Mouse (Mus musculus) midbrain, embryonic 12.5 days (tissue): ENCODE measurements around the gene Uaca. TPM values are rescaled to one million over a fixed set of nuclear protein-coding genes. Genes with fewer than 3 reads are reported as not detected.
A peak's percentile ranks its signal among the peaks of the same experiment; 100 is the strongest.

ENCODE experiments used
- ATAC-seq: fragments of 200-750 bp; cut with Nextera tagmentation; 2 replicates; pipeline ENCODE4 v1.8.0; 2017; ENCODE audit warnings: low read depth, moderate TSS enrichment, moderate library complexity; ENCODE audit not compliant: low FRiP score
- H3K27ac ChIP-seq: fragments of 300-500 bp; sonication (generic); replicated peaks from 2 replicates; pipeline ENCODE4 v1.5.1; 2016; ENCODE audit warnings: mild to moderate bottlenecking
- H3K27me3 ChIP-seq: fragments of 300-500 bp; sonication (generic); 2 replicates; pipeline ENCODE4 v1.6.1; 2016; ENCODE audit warnings: mild to moderate bottlenecking
- H3K36me3 ChIP-seq: fragments of 300-500 bp; sonication (generic); 2 replicates; pipeline ENCODE4 v1.6.1; 2016
- H3K4me1 ChIP-seq: fragments of 300-500 bp; sonication (generic); 2 replicates; pipeline ENCODE4 v1.6.1; 2016
- H3K4me2 ChIP-seq: fragments of 300-500 bp; sonication (generic); replicated peaks from 2 replicates; pipeline ENCODE4 v1.6.1; 2016; ENCODE audit warnings: mild to moderate bottlenecking, moderate library complexity
- H3K4me3 ChIP-seq: fragments of 300-500 bp; sonication (generic); 2 replicates; pipeline ENCODE4 v1.5.1; 2016; ENCODE audit warnings: mild to moderate bottlenecking
- H3K9ac ChIP-seq: fragments of 300-500 bp; sonication (generic); replicated peaks from 2 replicates; pipeline ENCODE4 v1.6.1; 2016; ENCODE audit warnings: mild to moderate bottlenecking, moderate library complexity
- H3K9me3 ChIP-seq: fragments of 300-500 bp; sonication (generic); 2 replicates; pipeline ENCODE4 v1.6.1; 2016; ENCODE audit warnings: mild to moderate bottlenecking
- WGBS: fragments of 180-500 bp; shearing (Covaris S2); methylation state at CpG from one replicate; pipeline ENCODE4 v1.1.7; 2016; 5-methylcytosine and 5-hydroxymethylcytosine counted together
- polyA plus RNA-seq: library from polyadenylated mRNA; unstranded; fragments of >200 nt; fragmentation: Nextera tagmentation; extraction: Ambion mirVana; gene quantifications from 2 replicates; pipeline ENCODE4 v1.2.1, GENCODE M21; 2016

Uaca gene
- polyA plus RNA-seq, 1 experiment from 2014 or later = 42.1 TPM

DNA sequence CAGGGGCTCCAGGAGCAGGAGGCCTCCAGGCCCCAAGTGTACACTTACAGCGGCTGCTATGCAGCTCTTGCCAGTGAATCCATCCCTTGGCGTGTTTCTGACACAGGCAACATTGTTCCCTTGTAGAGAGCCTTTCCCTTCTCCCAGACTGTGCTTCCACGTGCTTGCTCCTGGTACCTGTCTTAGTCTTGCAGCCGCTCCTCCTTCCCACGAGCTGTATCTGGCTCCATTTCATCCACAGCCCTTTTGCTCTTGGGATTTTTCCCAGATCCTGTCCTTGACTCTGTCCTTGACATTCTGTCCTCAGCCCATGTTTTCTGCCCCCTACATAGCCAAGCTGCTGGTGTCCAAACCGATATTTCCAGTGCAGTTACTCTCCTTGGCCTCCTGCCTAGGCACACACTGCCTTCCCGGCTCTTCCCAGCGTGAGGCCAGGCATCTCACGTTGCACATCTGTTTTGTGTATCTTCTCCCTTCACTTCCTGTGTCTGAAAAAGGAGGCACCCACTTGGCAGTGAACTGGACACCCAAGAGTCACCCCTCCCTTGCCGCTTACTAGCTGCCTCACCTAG lies 34.8 kb upstream of the Uaca start:
- H3K36me3 ChIP-seq = no peaks in the 10 kb centered on the region

DNA sequence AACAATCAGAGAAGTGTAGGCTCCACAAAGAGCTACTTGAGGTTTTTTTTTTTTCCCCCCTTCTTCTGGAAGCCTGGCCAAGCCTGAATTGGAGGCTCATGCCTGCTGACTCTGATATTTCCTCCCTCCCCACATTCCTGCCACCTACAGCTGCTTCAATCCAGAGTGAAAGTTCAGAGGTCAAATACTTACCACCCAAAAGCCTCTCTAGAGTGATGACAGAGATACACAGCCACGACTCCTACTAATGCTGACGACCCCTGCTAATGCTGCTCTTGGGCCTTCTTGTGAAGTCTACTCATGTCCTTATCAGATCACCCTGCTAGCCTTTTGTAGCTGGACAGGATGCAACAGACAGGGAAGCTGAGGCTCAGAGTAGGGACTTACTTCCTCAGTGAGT lies 29.2 kb upstream of the Uaca start:
- WGBS = 36% methylated on average over 2 of the region's 2 CpGs
- Histone ChIP-seq H3K9me3 (no peaks in the 10 kb centered on the region), H3K9ac (no peak overlapping the region), H3K27ac (no peak overlapping the region), H3K27me3 (no peaks in the 10 kb centered on the region), H3K36me3 (no peaks in the 10 kb centered on the region), H3K4me1 (no peaks in the 10 kb centered on the region), H3K4me3 (no peak overlapping the region), H3K4me2 (no peak overlapping the region)
- no peak for ATAC-seq

More for the DNA sequence above, 34.8 kb upstream of the Uaca start:
- H3K27me3 ChIP-seq = no peaks in the 10 kb centered on the region
- no peaks in the 10 kb centered on the region for H3K4me1 ChIP-seq
- 73% methylated on average over 10 of the region's 10 CpGs for WGBS
- no peaks in the 10 kb centered on the region for H3K9me3 ChIP-seq
- H3K9ac ChIP-seq = no peak overlapping the region
- ATAC-seq = no peak
- no peak overlapping the region for H3K27ac ChIP-seq
- no peak overlapping the region for H3K4me2 ChIP-seq
- H3K4me3 ChIP-seq = no peak overlapping the region

DNA sequence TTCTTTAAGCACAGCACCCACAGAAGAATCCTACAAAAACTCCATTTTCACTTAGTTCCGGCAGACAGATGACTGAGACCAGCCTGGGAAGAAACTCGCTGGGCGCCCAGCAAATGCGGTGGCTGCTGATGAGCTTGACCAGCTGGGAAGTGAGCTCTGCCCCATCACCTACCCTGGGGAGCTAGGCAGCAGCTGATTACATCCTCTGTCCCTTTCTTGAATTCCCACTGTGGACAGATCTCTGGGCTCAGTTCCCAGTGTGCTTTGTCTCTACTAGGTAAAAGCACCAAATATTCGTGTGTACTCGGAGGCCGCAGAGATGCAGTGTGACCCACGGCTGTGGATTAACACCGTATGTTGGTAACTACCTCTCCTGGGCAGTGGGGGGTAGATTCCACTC lies 25.9 kb upstream of the Uaca start:
- 74% methylated on average over 9 of the region's 9 CpGs for WGBS
- Histone ChIP-seq H3K9ac (no peak overlapping the region), H3K4me1 (no peaks in the 10 kb centered on the region), H3K36me3 (no peaks in the 10 kb centered on the region), H3K4me2 (no peak overlapping the region), H3K27me3 (no peaks in the 10 kb centered on the region), H3K4me3 (no peak overlapping the region), H3K9me3 (no peaks in the 10 kb centered on the region), H3K27ac (no peak overlapping the region)
- no peak for ATAC-seq

DNA sequence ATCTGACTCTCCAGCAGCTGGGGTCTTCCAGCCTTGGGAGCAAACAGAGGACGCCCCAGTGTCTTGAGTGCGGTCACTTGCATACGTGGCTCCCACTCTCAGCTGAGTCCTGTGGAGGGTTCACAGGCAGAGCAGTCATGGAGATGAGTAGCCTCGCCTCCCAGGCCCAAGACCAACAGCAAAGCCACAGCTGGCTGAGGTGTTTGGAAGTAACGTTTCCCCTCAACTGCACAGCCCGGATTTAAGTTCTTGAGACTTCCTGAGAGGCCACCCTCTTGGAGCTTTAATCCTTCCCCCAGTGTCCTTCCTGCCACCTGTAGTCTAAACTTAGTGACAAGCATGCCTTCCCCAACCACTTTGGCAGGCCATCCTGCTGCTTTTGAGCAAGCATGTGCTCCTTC lies 24.6 kb upstream of the Uaca start:
- no peak overlapping the region for H3K4me3 ChIP-seq
- no peaks in the 10 kb centered on the region for H3K27me3 ChIP-seq
- no peaks in the 10 kb centered on the region for H3K4me1 ChIP-seq
- ATAC-seq = no peak
- 74% methylated on average over 6 of the region's 6 CpGs for WGBS
- no peaks in the 10 kb centered on the region for H3K36me3 ChIP-seq
- H3K4me2 ChIP-seq = no peak overlapping the region
- H3K9me3 ChIP-seq = no peaks in the 10 kb centered on the region
- H3K27ac ChIP-seq = no peak overlapping the region
- H3K9ac ChIP-seq = no peak overlapping the region

DNA sequence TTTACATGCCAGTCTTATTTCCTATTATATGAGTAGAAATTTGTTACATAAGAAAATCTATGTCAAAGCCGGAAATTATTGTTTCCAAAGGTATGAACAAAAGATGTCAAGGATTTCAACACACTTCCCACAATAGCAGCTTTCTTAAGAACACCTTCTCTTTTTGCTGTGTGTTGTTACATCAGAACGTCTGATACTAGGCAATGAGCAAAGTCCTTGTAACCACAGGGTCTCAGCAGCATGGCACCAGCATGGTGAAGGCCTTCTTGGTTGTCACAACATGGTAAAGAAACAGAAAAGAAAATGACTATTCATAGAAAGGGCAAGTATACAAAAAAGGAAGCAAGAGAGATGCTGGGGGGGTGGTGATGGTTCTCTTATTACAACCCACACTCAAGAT lies 20.6 kb upstream of the Uaca start:
- 87% methylated on average over 2 of the region's 2 CpGs for WGBS
- H3K4me2 ChIP-seq = no peak overlapping the region

DNA sequence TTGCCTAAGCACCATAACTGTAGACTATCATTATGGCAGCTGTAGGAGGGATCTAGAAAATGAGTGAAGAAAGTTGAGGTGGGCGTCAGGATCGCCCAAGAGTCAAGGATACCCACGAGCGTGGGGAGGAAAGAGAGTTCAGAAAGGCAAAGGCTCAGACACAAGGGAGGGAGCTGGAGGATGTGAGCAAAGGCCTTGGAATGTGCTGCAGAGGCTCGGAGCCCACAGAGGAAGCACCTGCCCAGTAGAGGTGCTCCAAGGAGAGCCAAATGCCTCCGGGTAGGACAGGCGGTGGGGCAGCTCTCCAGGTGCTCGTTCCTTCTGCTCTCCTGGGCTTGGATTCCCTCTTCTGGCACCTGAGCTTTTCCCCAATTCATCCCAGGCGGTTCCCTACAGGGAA lies 17.4 kb upstream of the Uaca start:
- no peak for ATAC-seq
- no peaks in the 10 kb centered on the region for H3K27me3 ChIP-seq
- H3K9me3 ChIP-seq = no peaks in the 10 kb centered on the region
- H3K4me3 ChIP-seq = no peak overlapping the region
- H3K36me3 ChIP-seq = no peaks in the 10 kb centered on the region
- WGBS = 87% methylated on average over 9 of the region's 9 CpGs
- H3K4me2 ChIP-seq = no peak overlapping the region
- no peak overlapping the region for H3K27ac ChIP-seq
- no peak overlapping the region for H3K9ac ChIP-seq
- peaks cover 4% of the 10 kb centered on the region for H3K4me1 ChIP-seq

More for the DNA sequence above, 20.6 kb upstream of the Uaca start:
- Histone ChIP-seq H3K27me3 (no peaks in the 10 kb centered on the region), H3K4me1 (no peaks in the 10 kb centered on the region), H3K9ac (no peak overlapping the region), H3K4me3 (no peak overlapping the region), H3K27ac (no peak overlapping the region), H3K36me3 (no peaks in the 10 kb centered on the region), H3K9me3 (no peaks in the 10 kb centered on the region)
- ATAC-seq = no peak

DNA sequence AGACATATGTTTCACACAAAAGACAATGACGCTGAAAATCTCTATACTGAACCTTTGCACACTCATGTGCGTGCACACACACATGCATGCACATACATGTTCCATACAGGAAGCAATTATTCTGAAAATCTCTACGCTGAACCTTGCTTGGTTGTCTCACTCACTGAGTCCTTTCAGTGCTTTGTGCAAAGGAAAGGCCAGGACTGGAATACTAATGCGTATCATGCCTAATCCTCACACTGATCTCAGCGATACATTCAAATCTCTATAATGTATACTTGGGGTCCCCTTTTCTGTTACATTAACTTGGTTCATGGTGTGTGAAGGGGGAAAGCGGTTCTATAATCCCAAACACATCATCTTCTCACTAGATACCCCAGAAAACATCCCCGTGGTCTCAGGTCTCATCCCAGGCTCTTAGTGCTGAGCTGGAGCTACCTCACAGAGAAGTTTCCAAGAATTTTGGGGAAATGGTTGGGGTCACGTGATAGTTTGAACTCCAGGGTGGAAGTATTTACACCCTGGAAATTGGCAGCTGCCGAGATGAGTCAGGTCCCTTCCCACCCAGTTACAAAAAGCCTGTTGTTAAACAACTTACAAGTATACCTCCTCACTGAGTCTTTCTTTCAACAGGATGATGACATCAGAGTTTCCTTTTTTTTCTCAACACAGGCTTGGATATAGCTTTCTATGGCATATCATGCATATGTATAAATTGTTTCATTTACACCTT lies 12.1 kb upstream of the Uaca start:
- peak overlapping the region; percentile 40 for H3K27ac ChIP-seq
- H3K36me3 ChIP-seq = no peaks in the 10 kb centered on the region
- 75% methylated on average over 9 of the region's 9 CpGs for WGBS
- H3K27me3 ChIP-seq = peaks cover 8% of the 10 kb centered on the region; the same call in 1 of the 2 replicates
- H3K9ac ChIP-seq = no peak overlapping the region
- H3K4me3 ChIP-seq = no peak overlapping the region
- no peak overlapping the region for H3K4me2 ChIP-seq
- peak; percentile 58; the same call in 1 of the 2 replicates for ATAC-seq
- H3K4me1 ChIP-seq = peaks cover 7% of the 10 kb centered on the region
- H3K9me3 ChIP-seq = no peaks in the 10 kb centered on the region

DNA sequence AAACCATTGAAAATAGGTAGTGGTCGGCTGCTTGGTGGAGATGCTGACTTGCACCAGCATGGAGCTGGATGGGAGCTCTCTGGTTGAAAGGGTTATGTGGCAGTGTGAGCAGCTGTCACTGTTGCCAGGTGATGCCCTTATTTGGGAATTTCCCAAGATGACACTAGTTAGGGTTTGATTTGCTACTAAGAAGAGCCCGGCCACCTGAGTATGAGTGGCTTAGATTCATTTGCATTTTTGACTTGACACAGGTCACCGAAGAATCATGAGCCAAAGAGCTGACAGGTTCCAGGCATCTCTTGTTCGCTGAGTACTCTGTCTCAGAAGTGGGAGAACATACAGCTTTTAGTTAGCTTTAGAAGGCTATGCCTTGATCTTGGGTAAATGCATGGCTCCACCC lies 9.3 kb upstream of the Uaca start:
- Histone ChIP-seq H3K4me2 (no peak overlapping the region), H3K9ac (no peak overlapping the region), H3K9me3 (no peaks in the 10 kb centered on the region), H3K27ac (no peak overlapping the region), H3K4me1 (peaks cover 7% of the 10 kb centered on the region), H3K27me3 (peaks cover 8% of the 10 kb centered on the region; the same call in 1 of the 2 replicates), H3K4me3 (no peak overlapping the region), H3K36me3 (no peaks in the 10 kb centered on the region)
- 67% methylated on average over 4 of the region's 4 CpGs for WGBS
- no peak for ATAC-seq

DNA sequence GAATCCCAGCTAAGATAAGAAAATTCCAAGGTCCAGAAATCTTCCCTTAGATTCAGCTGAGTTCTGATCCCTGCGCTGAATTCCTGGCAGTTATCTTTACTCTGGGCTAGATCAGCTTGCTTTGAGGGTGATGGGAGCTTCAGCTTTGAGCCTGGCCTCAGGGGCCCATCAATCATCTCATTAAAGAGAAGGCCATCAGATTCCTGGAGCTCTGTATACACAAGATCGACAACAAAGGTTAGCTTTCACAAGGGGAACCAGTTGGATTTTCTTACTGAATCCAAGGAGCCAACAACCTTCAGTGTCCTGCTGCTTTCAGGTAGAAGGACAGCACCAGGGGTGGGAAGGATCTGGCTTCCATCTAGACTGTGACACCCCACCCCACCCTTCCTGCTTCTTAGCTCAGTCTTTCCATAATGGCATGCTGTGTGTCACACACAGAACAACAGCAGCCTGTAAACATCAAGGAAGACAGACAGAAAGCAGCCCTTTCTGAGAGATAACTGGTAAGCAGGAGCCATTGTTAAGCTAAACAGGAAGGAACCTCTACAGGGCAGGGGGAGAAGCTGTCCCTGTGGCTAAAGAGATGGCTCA lies 6.7 kb upstream of the Uaca start:
- Histone ChIP-seq H3K4me3 (no peak overlapping the region), H3K27ac (no peak overlapping the region), H3K27me3 (peaks cover 10% of the 10 kb centered on the region), H3K36me3 (no peaks in the 10 kb centered on the region), H3K9me3 (no peaks in the 10 kb centered on the region), H3K4me2 (no peak overlapping the region), H3K9ac (no peak overlapping the region), H3K4me1 (no peaks in the 10 kb centered on the region; the same call in 1 of the 2 replicates)
- 35% methylated on average over 2 of the region's 2 CpGs for WGBS
- no peak for ATAC-seq

DNA sequence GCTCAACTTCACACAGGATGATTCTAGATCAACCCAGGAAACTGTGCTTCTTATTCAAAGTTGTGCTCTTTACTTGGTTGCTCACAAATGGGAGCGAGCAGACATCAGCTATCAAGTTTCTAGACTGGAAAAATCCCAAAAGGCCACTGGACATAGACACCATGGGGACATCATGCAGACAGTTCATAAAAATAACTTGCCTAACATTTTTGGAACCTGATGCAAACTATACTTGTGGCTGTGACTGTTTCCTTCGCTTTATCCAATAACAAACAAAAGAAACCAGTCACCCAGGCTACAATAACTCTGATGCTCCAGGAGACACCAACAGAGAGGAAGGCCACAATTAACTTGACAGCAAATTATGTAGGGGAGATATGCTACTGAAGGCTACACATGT lies 4.1 kb upstream of the Uaca start:
- Histone ChIP-seq H3K4me2 (no peak overlapping the region), H3K27ac (no peak overlapping the region), H3K36me3 (no peaks in the 10 kb centered on the region), H3K27me3 (peaks cover 5% of the 10 kb centered on the region), H3K9me3 (no peaks in the 10 kb centered on the region), H3K4me3 (no peak overlapping the region), H3K9ac (no peak overlapping the region), H3K4me1 (peaks cover 7% of the 10 kb centered on the region)
- ATAC-seq = no peak
- WGBS = 87% methylated on average over 2 of the region's 2 CpGs

DNA sequence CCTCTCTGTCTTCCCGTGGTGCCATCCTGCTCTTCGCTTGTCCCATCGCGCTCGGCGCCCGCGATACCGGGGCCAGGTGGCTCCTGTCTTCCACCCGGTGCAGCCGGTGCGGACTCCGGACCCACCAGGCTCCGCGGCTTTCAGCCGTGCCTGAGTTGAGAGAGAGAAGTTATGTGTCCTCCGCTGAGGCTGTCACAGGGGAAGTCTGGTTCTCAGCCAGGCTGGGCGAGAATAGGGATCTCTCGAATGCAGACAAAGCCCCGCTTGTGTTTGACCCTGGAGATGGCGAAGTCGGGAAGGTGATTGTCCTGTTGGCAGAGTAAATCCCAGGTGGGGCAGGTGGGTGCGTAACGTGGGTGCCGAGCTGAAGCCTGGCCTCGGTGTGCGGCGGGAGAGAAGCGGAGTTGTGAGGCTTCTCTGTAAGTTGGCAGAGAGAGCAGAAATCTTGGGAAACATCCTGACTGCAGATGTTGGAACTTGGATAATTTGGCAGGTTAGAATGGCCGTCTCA lies 554 bp downstream of the Uaca start:
- Histone ChIP-seq H3K4me3 (peak overlapping the region; percentile 63), H3K36me3 (no peaks in the 10 kb centered on the region), H3K4me1 (peaks cover 13% of the 10 kb centered on the region), H3K9me3 (no peaks in the 10 kb centered on the region), H3K4me2 (peak overlapping the region; percentile 81), H3K27me3 (peaks cover 5% of the 10 kb centered on the region), H3K27ac (no peak overlapping the region), H3K9ac (peak overlapping the region; percentile 57)
- 2% methylated on average over 30 of the region's 30 CpGs for WGBS
- ATAC-seq = peak; percentile 42; the same call in 1 of the 2 replicates

DNA sequence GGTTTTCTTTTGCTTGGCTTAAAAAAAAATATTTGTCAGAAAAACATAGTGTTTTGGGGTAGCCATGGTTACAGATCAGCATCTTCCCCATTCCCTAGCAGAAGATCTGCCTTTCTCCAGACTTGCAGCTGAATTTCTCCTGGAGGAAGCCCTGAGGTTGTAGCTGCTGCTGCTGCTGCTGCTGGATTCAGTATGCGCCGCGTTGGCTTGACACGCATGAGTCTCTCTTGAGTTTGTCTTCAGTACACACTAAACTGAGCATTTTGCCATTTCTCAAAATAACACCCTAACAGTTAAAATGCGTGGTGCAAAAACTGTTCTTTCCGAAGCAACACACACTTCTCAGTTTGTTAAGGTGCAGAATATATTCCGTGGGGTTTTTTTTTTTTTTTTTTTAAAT lies 1.7 kb downstream of the Uaca start:
- no peak overlapping the region for H3K4me2 ChIP-seq
- H3K27ac ChIP-seq = no peak overlapping the region
- ATAC-seq = no peak
- H3K27me3 ChIP-seq = peaks cover 5% of the 10 kb centered on the region
- WGBS = 84% methylated on average over 7 of the region's 7 CpGs
- H3K36me3 ChIP-seq = no peaks in the 10 kb centered on the region
- no peak overlapping the region for H3K4me3 ChIP-seq
- peaks cover 13% of the 10 kb centered on the region for H3K4me1 ChIP-seq
- H3K9ac ChIP-seq = no peak overlapping the region
- H3K9me3 ChIP-seq = no peaks in the 10 kb centered on the region
